Mouse (Mus musculus) neural tube, embryonic 14.5 days (tissue): ENCODE measurements around the gene Kiss1. TPM values are rescaled to one million over a fixed set of nuclear protein-coding genes. Genes with fewer than 3 reads are reported as not detected.

Experiments
- ATAC-seq: fragments of 200-750 bp; cut with Nextera tagmentation; 2 replicates; pipeline ENCODE4 v1.8.0; 2017; ENCODE audit warnings: low read depth, mild to moderate bottlenecking, moderate TSS enrichment, moderate library complexity
- H3K27ac ChIP-seq: fragments of 300-500 bp; sonication (generic); 2 replicates; pipeline ENCODE4 v1.5.1; 2014; ENCODE audit warnings: low read depth, mild to moderate bottlenecking, control low read depth, low read length, moderate library complexity, mixed read lengths
- H3K27me3 ChIP-seq: fragments of 300-500 bp; sonication (generic); 2 replicates; pipeline ENCODE4 v1.6.1; 2014; ENCODE audit warnings: low read length; ENCODE audit not compliant: control insufficient read depth, insufficient read depth
- H3K36me3 ChIP-seq: fragments of 300-500 bp; sonication (generic); 2 replicates; pipeline ENCODE4 v1.6.1; 2014; ENCODE audit warnings: low read length, mixed read lengths; ENCODE audit not compliant: control insufficient read depth, insufficient read depth
- H3K4me1 ChIP-seq: fragments of 300-500 bp; sonication (generic); 2 replicates; pipeline ENCODE4 v1.6.1; 2014; ENCODE audit warnings: low read length; ENCODE audit not compliant: control insufficient read depth, insufficient read depth
- H3K4me2 ChIP-seq: fragments of 300-500 bp; sonication (generic); 2 replicates; pipeline ENCODE4 v1.6.1; 2014; ENCODE audit warnings: mild to moderate bottlenecking, low read depth, low read length, control low read depth
- H3K4me3 ChIP-seq: fragments of 300-500 bp; sonication (generic); 2 replicates; pipeline ENCODE4 v1.5.1; 2014; ENCODE audit warnings: low read depth, low read length, control low read depth, mixed read lengths
- H3K9ac ChIP-seq: fragments of 300-500 bp; sonication (generic); replicated peaks from 2 replicates; pipeline ENCODE4 v1.6.1; 2014; ENCODE audit warnings: low read depth, mild to moderate bottlenecking, control low read depth, low read length, mixed read lengths
- H3K9me3 ChIP-seq: fragments of 300-500 bp; sonication (generic); 2 replicates; pipeline ENCODE4 v1.6.1; 2016; ENCODE audit warnings: low read length; ENCODE audit not compliant: control insufficient read depth
- WGBS: fragments of 180-500 bp; shearing (Covaris S2); extraction: QIAGEN DNeasy Blood & Tissue Kit; methylation state at CpG from one replicate; pipeline ENCODE4 v1.1.7; 2014; 5-methylcytosine and 5-hydroxymethylcytosine counted together
- polyA plus RNA-seq: library from polyadenylated mRNA; unstranded; fragments of >200 nt; fragmentation: Nextera tagmentation; extraction: Ambion mirVana; gene quantifications from 2 replicates; pipeline ENCODE4 v1.2.1, GENCODE M21; 2014

Kiss1 gene
- polyA plus RNA-seq, 1 experiment from 2014 or later, result not detected

GRCm38 (mm10) chr1:133371431-133371830 lies 49.8 kb downstream of the Kiss1 start:
- Histone ChIP-seq H3K9me3 (no peaks in the 10 kb centered on the region), H3K27ac (no peak overlapping the region), H3K4me3 (no peak overlapping the region), H3K27me3 (no peaks in the 10 kb centered on the region), H3K4me2 (no peak overlapping the region), H3K9ac (no peak overlapping the region), H3K4me1 (0 out of 2 replicates have a peak, but pooled peaks cover 3% of the 10 kb centered on the region), H3K36me3 (no peaks in the 10 kb centered on the region)
- no peak for ATAC-seq
- WGBS, result 81% methylated on average over 6 of the region's 6 CpGs

- no peak for ATAC-seq
Measured at GRCm38 (mm10) chr1:133372113-133372512, 50.4 kb downstream of the Kiss1 start.

GRCm38 (mm10) chr1:133375696-133376346 lies 54.1 kb downstream of the Kiss1 start:
- 53% methylated on average over 10 of the region's 10 CpGs for WGBS
- Histone ChIP-seq H3K4me3 (no peak overlapping the region), H3K4me1 (no peaks in the 10 kb centered on the region), H3K27me3 (no peaks in the 10 kb centered on the region), H3K9me3 (no peaks in the 10 kb centered on the region), H3K4me2 (no peak overlapping the region), H3K36me3 (no peaks in the 10 kb centered on the region), H3K27ac (no peak overlapping the region), H3K9ac (no peak overlapping the region)
- no peak for ATAC-seq

More at GRCm38 (mm10) chr1:133372113-133372512, 50.4 kb downstream of the Kiss1 start:
- H3K4me1 ChIP-seq, result 0 out of 2 replicates have a peak, but pooled peaks cover 3% of the 10 kb centered on the region
- no peaks in the 10 kb centered on the region for H3K9me3 ChIP-seq
- H3K9ac ChIP-seq, result no peak overlapping the region
- 62% methylated on average over 8 of the region's 8 CpGs for WGBS
- no peak overlapping the region for H3K4me3 ChIP-seq
- H3K27me3 ChIP-seq, result no peaks in the 10 kb centered on the region
- H3K4me2 ChIP-seq, result no peak overlapping the region
- no peaks in the 10 kb centered on the region for H3K36me3 ChIP-seq
- no peak overlapping the region for H3K27ac ChIP-seq

- Histone ChIP-seq H3K27me3 (no peaks in the 10 kb centered on the region), H3K9me3 (no peaks in the 10 kb centered on the region), H3K4me1 (no peaks in the 10 kb centered on the region), H3K36me3 (no peaks in the 10 kb centered on the region), H3K27ac (no peak overlapping the region), H3K4me3 (no peak overlapping the region), H3K4me2 (no peak overlapping the region), H3K9ac (no peak overlapping the region)
- 84% methylated on average over 5 of the region's 5 CpGs for WGBS
- ATAC-seq, result no peak
Measured at GRCm38 (mm10) chr1:133377547-133377946, 55.9 kb downstream of the Kiss1 start.

Other genes starting within 250 kb of the Kiss1 start
- gene Ppp1r15b, start 190.7 kb upstream of the Kiss1 start, polyA plus RNA-seq, result 25.9 and 37.1 TPM in 2 replicates
- gene Plekha6, start 157.7 kb upstream of the Kiss1 start, polyA plus RNA-seq, result 25.5 and 27.9 TPM in 2 replicates
- gene Golt1a, start 12.1 kb upstream of the Kiss1 start, polyA plus RNA-seq, result not detected in 2 replicates
- gene Ren1, start 28.6 kb downstream of the Kiss1 start, polyA plus RNA-seq, result 0.39 and 0.83 TPM in 2 replicates
- 15.4 and 21.6 TPM in 2 replicates for gene Etnk2, start 41.7 kb downstream of the Kiss1 start, polyA plus RNA-seq
- gene Sox13, start 102.5 kb downstream of the Kiss1 start, polyA plus RNA-seq, result 4.0 and 5.2 TPM in 2 replicates